In the genomic region with DNA sequence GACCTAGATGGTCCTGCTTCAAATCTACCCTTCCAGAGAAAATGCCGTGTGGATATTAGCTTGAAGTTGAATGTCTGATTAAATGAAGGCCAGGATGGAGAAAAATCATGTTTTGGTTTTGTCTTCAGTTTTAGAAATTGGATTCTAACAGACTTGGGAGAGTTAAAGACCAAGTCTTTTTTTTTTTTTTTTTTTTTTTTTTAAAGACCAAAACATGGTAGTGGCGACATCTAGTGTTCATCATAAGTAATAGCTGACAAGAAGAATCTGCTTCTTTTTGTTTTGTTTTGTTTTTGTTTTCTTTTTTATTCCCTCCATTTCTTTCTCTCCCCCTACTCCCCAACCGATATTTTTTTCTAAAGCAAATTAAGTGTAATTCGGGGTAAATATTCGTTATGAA, we compare ENCODE assay signal across 10 mouse cellular contexts. TPM values are rescaled to one million over a fixed set of nuclear protein-coding genes. Genes with fewer than 3 reads are reported as not detected.
A peak's percentile ranks its signal among the peaks of the same experiment; 100 is the strongest.
DNase-seq lines count a peak whose midpoint lies in the region; ATAC-seq and TF ChIP-seq lines count a peak whose summit lies in the region.
"Had no signal": no experiment of that assay in that cellular context is flagged by ENCODE, and none has a peak within 500 bp of the region (broad histone marks: within the 10 kb centered on the region; RNA-seq: fewer than 3 reads in every experiment).

No protein-coding gene starts in this region.

- 11% methylated on average over 5 of the region's 5 CpGs for WGBS in kidney, postnatal 0 days

- in situ Hi-C loops in ES-E14 (cut with MboI; ENCODE audit: low sequenced_read_pairs in 2 of 2, unreplicated experiment in 2 of 2): loop anchor here in 1 of 2 experiments (25.0 kb wide), 1 partner anchor 946 kb away; no protein-coding TSS in a partner anchor

- no peaks in the 10 kb centered on the region for H3K9me3 ChIP-seq in kidney, postnatal 0 days (replicated peaks; ENCODE audit: low read length)
- no peaks in the 10 kb centered on the region for H3K9me3 ChIP-seq in ES-E14 (ENCODE audit: control insufficient read depth, insufficient read depth, low read depth, low read length)

- DNase-seq in kidney, postnatal 0 days (ENCODE audit: low spot score): peak; percentile 53
- no peak for DNase-seq in kidney, postnatal 14 days
- DNase-seq in CD4-positive helper T cell, adult 2 months (ENCODE audit: low read depth, low spot score): peak; percentile 47
- no peak for DNase-seq in ES-E14 (ENCODE audit: low read depth, low spot score)
- no peak for DNase-seq in kidney, postnatal 25 days
- no peak for DNase-seq in urinary bladder, postnatal 25 days (ENCODE audit: low spot score)
- DNase-seq: layer of hippocampus, adult 9-11 months; thymus, postnatal 25 days had no signal

- H3K27me3 ChIP-seq in kidney, postnatal 0 days (ENCODE audit: insufficient read depth, low read length): no peaks in the 10 kb centered on the region

- peak; percentile 69 for TF ChIP-seq CTCF in kidney, postnatal 0 days (IDR thresholded peaks at IDR 0.05; ENCODE audit: low read depth)

- H3K4me1 ChIP-seq in kidney, postnatal 0 days (replicated peaks; ENCODE audit: insufficient read depth, low read length): no peaks in the 10 kb centered on the region
- no peaks in the 10 kb centered on the region for H3K4me1 ChIP-seq in ES-E14 (ENCODE audit: control insufficient read depth in 2 of 2, insufficient read depth in 2 of 2, low read length in 2 of 2, poor library complexity in 1 of 2)

- no peaks in the 10 kb centered on the region for H3K36me3 ChIP-seq in kidney, postnatal 0 days (ENCODE audit: insufficient read depth, low read length)
- H3K36me3 ChIP-seq in ES-E14 (ENCODE audit: control insufficient read depth, insufficient read depth, low read length, poor library complexity, severe bottlenecking): no peaks in the 10 kb centered on the region

- H3K27ac ChIP-seq in kidney, postnatal 0 days: no peak overlapping the region
- H3K27ac ChIP-seq in ES-E14 (ENCODE audit: insufficient read depth, low read depth, low read length, poor library complexity, severe bottlenecking): no peak overlapping the region

- no peak for ATAC-seq in kidney, postnatal 0 days (replicated peaks; ENCODE audit: low FRiP score, low read depth)
- peak; percentile 47 for ATAC-seq in inflammation-experienced regulatory T-cells, adult 6 months

- H3K9ac ChIP-seq in kidney, postnatal 0 days (ENCODE audit: low read depth, low read length): no peak overlapping the region
- H3K9ac ChIP-seq in ES-E14 (ENCODE audit: insufficient read depth, low read depth, low read length, poor library complexity, severe bottlenecking): no peak overlapping the region

- H3K4me3 ChIP-seq in kidney, postnatal 0 days (replicated peaks; ENCODE audit: low read depth, low read length): no peak overlapping the region
- H3K4me3 ChIP-seq in ES-E14 (ENCODE audit: insufficient read depth in 1 of 2, low read depth in 1 of 2, low read length in 2 of 2, poor library complexity in 1 of 2, severe bottlenecking in 1 of 2): no peak overlapping the region
- H3K4me3 ChIP-seq: erythroblast, embryonic 14.5 days had no signal

- no peak overlapping the region for H3K4me2 ChIP-seq in kidney, postnatal 0 days (ENCODE audit: low read length)

TF ChIP-seq in ES-E14, 5 proteins besides CTCF, POLR2A, EP300 and RAD21:
- TF ChIP-seq ZC3H11A (IDR thresholded peaks at IDR 0.05; ENCODE audit: borderline replicate concordance, low read depth, low read length): 0 out of 2 replicates have a peak, but pooled peaks have one; percentile 31
- peak; percentile 36; the same call in 1 of the 2 replicates for TF ChIP-seq MAFK (IDR thresholded peaks at IDR 0.05; ENCODE audit: insufficient read depth, low read depth, low read length)
- TF ChIP-seq HCFC1 (IDR thresholded peaks at IDR 0.05; ENCODE audit: borderline replicate concordance, insufficient read depth, low read length): no peak
- TF ChIP-seq CHD2 (IDR thresholded peaks at IDR 0.05; ENCODE audit: low read depth, low read length): no peak
- peak; percentile 99 for TF ChIP-seq ZNF384 (IDR thresholded peaks at IDR 0.05; ENCODE audit: low read depth, low read length)

RNA-seq across cellular contexts. Expression of a gene that starts 11.2 kb away (rescaled TPM):
- polyA plus RNA-seq in kidney, postnatal 0 days (2015; fragmentation: Nextera tagmentation; extraction: Ambion mirVana): 0.97 and 1.5 TPM in 2 replicates
- 1.7 and 4.7 TPM in 2 replicates for total RNA-seq in ES-E14 (2012; rRNA removed)
- polyA plus RNA-seq in inflammation-experienced regulatory T-cells, adult 6 months (2017; shearing (Covaris generic)): 1 to 10 TPM; 1.8 to 3.5 (median 3.0) TPM

Comparison
In these comparisons a context has a peak if more than half of its experiments do, and no peak if none do; other contexts are left out.
1. DNase-seq: peak in kidney, postnatal 0 days (single experiment) and CD4-positive helper T cell, adult 2 months (single experiment); none in kidney, postnatal 14 days (single experiment), ES-E14 (single experiment), kidney, postnatal 25 days (0 of 2) and urinary bladder, postnatal 25 days (single experiment).